Mouse (Mus musculus): Measurements from ENCODE around the gene Cdkal1. TPM values are rescaled to one million over a fixed set of nuclear protein-coding genes. Genes with fewer than 3 reads are reported as not detected.
A peak's percentile ranks its signal among the peaks of the same experiment; 100 is the strongest.

Gene Cdkal1
- total RNA-seq (2012; rRNA removed), result 9.5 and 11.3 TPM in 2 replicates
- 8.7 and 13.3 TPM in 2 replicates for total RNA-seq (2014; rRNA removed)
- polyA plus RNA-seq (2012; ENCODE audit: insufficient read length, low read depth), result 13.7 and 14.9 TPM in 2 replicates

GRCm38 (mm10) chr13:29855281-29856031 is at the start of gene Cdkal1:
Cdkal1 (minus strand) TSS chr13:29855674.
- H3K27me3 ChIP-seq (replicated peaks), result no peaks in the 10 kb centered on the region
- peak within 1 kb of the TSS; percentile 51 for H3K9ac ChIP-seq (ENCODE audit: insufficient read depth, low read depth)
- H3K9me3 ChIP-seq (replicated peaks; ENCODE audit: low read length), result no peaks in the 10 kb centered on the region
- H3K36me3 ChIP-seq (replicated peaks in 1 of 2; ENCODE audit: control insufficient read depth in 1 of 2, insufficient read depth in 1 of 2, low read length in 1 of 2), result peaks cover 3 to 28% of the 10 kb centered on the region in 2 experiments
- peak; percentile 81 for DNase-seq (ENCODE audit: extremely low read depth)
- dilution Hi-C loops (cut with MboI; ENCODE audit: extremely low pct_ligation_motif_present, extremely low pct_unique_long_range_greater_than_20kb, low sequenced_read_pairs) (no loop called here), in situ Hi-C loops (cut with MboI; ENCODE audit: low pct_ligation_motif_present, low pct_unique_long_range_greater_than_20kb, low sequenced_read_pairs) (loop anchor here (10.0 kb wide), 1 partner anchor 399 kb away; no protein-coding TSS in a partner anchor)
- H3K27ac ChIP-seq (ENCODE audit: insufficient read depth, low read depth), result peak within 1 kb of the TSS; percentile 3; the same call in 1 of the 2 replicates
- TF ChIP-seq MAFK (IDR thresholded peaks at IDR 0.05; ENCODE audit: insufficient replicate concordance, low read length) (no peak), GABPA (IDR thresholded peaks at IDR 0.05; ENCODE audit: insufficient replicate concordance, low read depth, low read length) (no peak; the same call in 1 of the 2 replicates), BHLHE40 (IDR thresholded peaks at IDR 0.05; ENCODE audit: low read depth, low read length) (no peak), HCFC1 (IDR thresholded peaks at IDR 0.05; ENCODE audit: low read depth, low read length) (peak; percentile 91), NRF1 (IDR thresholded peaks at IDR 0.05; ENCODE audit: low read depth, low read length) (peak; percentile 91), SIN3A (IDR thresholded peaks at IDR 0.05; ENCODE audit: low read length) (peak; percentile 83), USF2 (conservative IDR thresholded peaks at IDR 0.05; ENCODE audit: low read depth, low read length) (no peak), KAT2A (IDR thresholded peaks at IDR 0.05; ENCODE audit: insufficient replicate concordance, low read length) (peak; percentile 90; the same call in 1 of the 2 replicates), USF1 (IDR thresholded peaks at IDR 0.05; ENCODE audit: low read depth, low read length) (no peak), ZNF384 (IDR thresholded peaks at IDR 0.05; ENCODE audit: low read depth, low read length) (peak; percentile 45), NELFE (IDR thresholded peaks at IDR 0.05; ENCODE audit: low read depth, low read length) (peak; percentile 88), CHD1 (IDR thresholded peaks at IDR 0.05; ENCODE audit: low read depth, low read length) (no peak), ZKSCAN1 (IDR thresholded peaks at IDR 0.05; ENCODE audit: borderline replicate concordance, low read depth, low read length) (no peak), CHD2 (IDR thresholded peaks at IDR 0.05; ENCODE audit: low read length) (no peak), MAX (IDR thresholded peaks at IDR 0.05; ENCODE audit: low read length) (peak; percentile 60; the same call in 1 of the 2 replicates), MYC (IDR thresholded peaks at IDR 0.05; ENCODE audit: low read depth, low read length) (peak; percentile 89), RAD21 (IDR thresholded peaks at IDR 0.05; ENCODE audit: low read depth, low read length) (no peak), ZMIZ1 (IDR thresholded peaks at IDR 0.05; ENCODE audit: low read depth, low read length) (no peak), E2F4 (IDR thresholded peaks at IDR 0.05; ENCODE audit: insufficient replicate concordance, low read depth, low read length) (peak; percentile 91; the same call in 1 of the 2 replicates), UBTF (IDR thresholded peaks at IDR 0.05; ENCODE audit: low read depth, low read length) (no peak; the same call in 1 of the 2 replicates), ZC3H11A (IDR thresholded peaks at IDR 0.05; ENCODE audit: low read depth, low read length) (no peak), TCF12 (IDR thresholded peaks at IDR 0.05; ENCODE audit: low read depth, low read length) (peak; percentile 91), MEF2A (IDR thresholded peaks at IDR 0.05; ENCODE audit: borderline replicate concordance, low read depth, low read length) (0 out of 2 replicates have a peak, but pooled peaks have one; percentile 50), PAX5 (IDR thresholded peaks at IDR 0.05; ENCODE audit: low read length) (no peak), RCOR1 (conservative IDR thresholded peaks at IDR 0.05; ENCODE audit: low read depth, low read length) (no peak), JUND (conservative IDR thresholded peaks at IDR 0.05; ENCODE audit: low read depth, low read length) (peak; percentile 51; the same call in 1 of the 2 replicates), MAZ (IDR thresholded peaks at IDR 0.05; ENCODE audit: low read depth, low read length) (no peak), ETS1 (conservative IDR thresholded peaks at IDR 0.05; ENCODE audit: low read depth, low read length) (no peak), SMC3 (IDR thresholded peaks at IDR 0.05; ENCODE audit: low read depth, low read length) (no peak), TBP (conservative IDR thresholded peaks at IDR 0.05; ENCODE audit: low read depth, low read length) (peak; percentile 92), POLR2AphosphoS2 (IDR thresholded peaks at IDR 0.05; ENCODE audit: low read depth, low read length) (no peak; the same call in 1 of the 2 replicates), JUN (IDR thresholded peaks at IDR 0.05; ENCODE audit: insufficient read depth, low read depth, low read length) (peak; percentile 9; the same call in 1 of the 2 replicates), EP300 (IDR thresholded peaks at IDR 0.05; ENCODE audit: low read length) (no peak), IRF4 (IDR thresholded peaks at IDR 0.05; ENCODE audit: low read depth, low read length) (no peak; the same call in 1 of the 2 replicates), CTCF (conservative IDR thresholded peaks at IDR 0.05 in 1 of 2, IDR thresholded peaks at IDR 0.05 in 1 of 2; ENCODE audit: low read depth in 2 of 2, low read length in 2 of 2) (no peak), MXI1 (IDR thresholded peaks at IDR 0.05; ENCODE audit: low read depth, low read length) (peak; percentile 78; the same call in 1 of the 2 replicates), POLR2A (IDR thresholded peaks at IDR 0.05; ENCODE audit: low read depth, low read length) (peak; percentile 85), ELF1 (IDR thresholded peaks at IDR 0.05; ENCODE audit: low read depth, low read length) (peak; percentile 77)
- peaks cover 2 to 32% of the 10 kb centered on the region in 2 experiments; a peak in 3 of 4 replicates for H3K4me1 ChIP-seq (ENCODE audit: control insufficient read depth in 1 of 2, insufficient read depth in 2 of 2)
- H3K4me3 ChIP-seq (replicated peaks in 1 of 3; ENCODE audit: low read depth in 2 of 3, low read length in 2 of 3, poor library complexity in 1 of 3), result peak within 1 kb of the TSS; percentile 66 to 85 (median 84)
- H3K79me2 ChIP-seq (replicated peaks; ENCODE audit: control insufficient read depth, extremely low read depth, insufficient read depth, poor library complexity, severe bottlenecking), result peaks cover 22% of the 10 kb centered on the region
- peak within 1 kb of the TSS; percentile 82; the same call in 1 of the 2 replicates for H3K4me2 ChIP-seq (ENCODE audit: insufficient read depth, low read depth, poor library complexity, severe bottlenecking)
